Mouse (Mus musculus) lung, embryonic 15.5 days (tissue): ENCODE measurements around the gene Naa80. TPM values are rescaled to one million over a fixed set of nuclear protein-coding genes. Genes with fewer than 3 reads are reported as not detected.

Experiments used
- polyA plus RNA-seq: library from polyadenylated mRNA; unstranded; fragments of >200 nt; fragmentation: Nextera tagmentation; extraction: Ambion mirVana; gene quantifications from 2 replicates; pipeline ENCODE4 v1.2.1, GENCODE M21; 2015

The Naa80 gene
- polyA plus RNA-seq, 1 experiment from 2014 or later: 18.2 TPM

Other genes starting within 250 kb of the Naa80 start
- 9.7 and 11.4 TPM in 2 replicates for gene Hemk1, start 240.5 kb upstream of the Naa80 start, polyA plus RNA-seq
- gene 6430571L13Rik, start 238.3 kb upstream of the Naa80 start, polyA plus RNA-seq: 0.47 and 0.79 TPM in 2 replicates
- gene Cacna2d2, start 179.3 kb upstream of the Naa80 start, polyA plus RNA-seq: 0.30 and 0.42 TPM in 2 replicates
- gene Tmem115, start 44.9 kb upstream of the Naa80 start, polyA plus RNA-seq: 39.7 and 42.7 TPM in 2 replicates
- gene Cyb561d2, start 36.7 kb upstream of the Naa80 start, polyA plus RNA-seq: 26.0 and 28.4 TPM in 2 replicates
- 39.2 and 42.2 TPM in 2 replicates for gene Nprl2, start 36.7 kb upstream of the Naa80 start, polyA plus RNA-seq
- 6.8 TPM in 2 replicates for gene Zmynd10, start 31.6 kb upstream of the Naa80 start, polyA plus RNA-seq
- 57.7 and 64.1 TPM in 2 replicates for gene Rassf1, start 27.3 kb upstream of the Naa80 start, polyA plus RNA-seq
- 37.7 and 39.7 TPM in 2 replicates for gene Tusc2, start 15.6 kb upstream of the Naa80 start, polyA plus RNA-seq
- 105 and 109 TPM in 2 replicates for gene Hyal2, start 10.9 kb upstream of the Naa80 start, polyA plus RNA-seq
- gene Hyal1, start 2.0 kb upstream of the Naa80 start, polyA plus RNA-seq: 8.4 and 9.6 TPM in 2 replicates
- 0.99 and 1.4 TPM in 2 replicates for gene Hyal3, start 1.9 kb downstream of the Naa80 start, polyA plus RNA-seq
- 40.0 and 44.2 TPM in 2 replicates for gene Ifrd2, start 8.8 kb downstream of the Naa80 start, polyA plus RNA-seq
- 8.2 and 9.1 TPM in 2 replicates for gene Sema3b, start 30.3 kb downstream of the Naa80 start, polyA plus RNA-seq
- 469 and 478 TPM in 2 replicates for gene Gnai2, start 56.5 kb downstream of the Naa80 start, polyA plus RNA-seq
- gene Slc38a3, start 90.6 kb downstream of the Naa80 start, polyA plus RNA-seq: 3.9 and 4.1 TPM in 2 replicates
- gene Gnat1, start 100.8 kb downstream of the Naa80 start, polyA plus RNA-seq: 0.54 and 0.93 TPM in 2 replicates
- gene Sema3f, start 131.6 kb downstream of the Naa80 start, polyA plus RNA-seq: 12.3 and 13.7 TPM in 2 replicates
- gene Rbm5, start 192.1 kb downstream of the Naa80 start, polyA plus RNA-seq: 188 and 202 TPM in 2 replicates